Mouse (Mus musculus): ENCODE data around the gene Rnf144b. TPM values are rescaled to one million over a fixed set of nuclear protein-coding genes. Genes with fewer than 3 reads are reported as not detected.

Gene Rnf144b
- polyA plus RNA-seq, 1 experiment from 2014 or later = 1.1 TPM

- no peak overlapping the region for H3K4me3 ChIP-seq (ENCODE audit: low read depth, low read length)
- H3K4me2 ChIP-seq = no peak overlapping the region
- DNase-seq (ENCODE audit: low spot score, missing footprints) (no peak), ATAC-seq (ENCODE audit: low FRiP score) (no peak)
- no peaks in the 10 kb centered on the region for H3K27me3 ChIP-seq (ENCODE audit: control insufficient read depth, insufficient read depth, low read length)
- no peak overlapping the region for H3K27ac ChIP-seq (ENCODE audit: low read depth, low read length)
- H3K9ac ChIP-seq (ENCODE audit: low read length) = no peak overlapping the region
- no peaks in the 10 kb centered on the region for H3K4me1 ChIP-seq (ENCODE audit: control insufficient read depth, insufficient read depth, low read length)
- H3K36me3 ChIP-seq (ENCODE audit: control insufficient read depth, insufficient read depth, low read length) = no peaks in the 10 kb centered on the region
- WGBS = 88% methylated on average over 5 of the region's 5 CpGs
- H3K9me3 ChIP-seq (ENCODE audit: control insufficient read depth, low read length) = no peaks in the 10 kb centered on the region
These were observed 59.9 kb downstream of the Rnf144b start for GRCm38 (mm10) chr13:47182366-47182765.

- H3K4me2 ChIP-seq = no peak overlapping the region
- ATAC-seq (ENCODE audit: low FRiP score) (no peak), DNase-seq (ENCODE audit: low spot score, missing footprints) (no peak)
- H3K27ac ChIP-seq (ENCODE audit: low read depth, low read length) = no peak overlapping the region
- H3K9me3 ChIP-seq (ENCODE audit: control insufficient read depth, low read length) = no peaks in the 10 kb centered on the region
- H3K36me3 ChIP-seq (ENCODE audit: control insufficient read depth, insufficient read depth, low read length) = no peaks in the 10 kb centered on the region
- no peaks in the 10 kb centered on the region for H3K4me1 ChIP-seq (ENCODE audit: control insufficient read depth, insufficient read depth, low read length)
- H3K9ac ChIP-seq (ENCODE audit: low read length) = no peak overlapping the region
- no peaks in the 10 kb centered on the region for H3K27me3 ChIP-seq (ENCODE audit: control insufficient read depth, insufficient read depth, low read length)
- WGBS = 89% methylated on average over 9 of the region's 9 CpGs
- no peak overlapping the region for H3K4me3 ChIP-seq (ENCODE audit: low read depth, low read length)
These were observed 60.7 kb downstream of the Rnf144b start for GRCm38 (mm10) chr13:47183033-47183730.

GRCm38 (mm10) chr13:47183771-47184170 is 61.3 kb downstream of the Rnf144b start:
- DNase-seq (ENCODE audit: low spot score, missing footprints) (peak; percentile 59), ATAC-seq (ENCODE audit: low FRiP score) (no peak)
- H3K9me3 ChIP-seq (ENCODE audit: control insufficient read depth, low read length) = no peaks in the 10 kb centered on the region
- no peak overlapping the region for H3K4me3 ChIP-seq (ENCODE audit: low read depth, low read length)
- H3K4me1 ChIP-seq (ENCODE audit: control insufficient read depth, insufficient read depth, low read length) = 0 out of 2 replicates have a peak, but pooled peaks cover under 1% of the 10 kb centered on the region
- H3K27ac ChIP-seq (ENCODE audit: low read depth, low read length) = no peak overlapping the region
- no peaks in the 10 kb centered on the region for H3K27me3 ChIP-seq (ENCODE audit: control insufficient read depth, insufficient read depth, low read length)
- H3K4me2 ChIP-seq = no peak overlapping the region
- WGBS = 87% methylated on average over 9 of the region's 9 CpGs
- no peak overlapping the region for H3K9ac ChIP-seq (ENCODE audit: low read length)
- no peaks in the 10 kb centered on the region for H3K36me3 ChIP-seq (ENCODE audit: control insufficient read depth, insufficient read depth, low read length)

- Histone ChIP-seq H3K4me3 (ENCODE audit: low read depth, low read length) (no peak overlapping the region), H3K27me3 (ENCODE audit: control insufficient read depth, insufficient read depth, low read length) (no peaks in the 10 kb centered on the region), H3K36me3 (ENCODE audit: control insufficient read depth, insufficient read depth, low read length) (no peaks in the 10 kb centered on the region), H3K9me3 (ENCODE audit: control insufficient read depth, low read length) (no peaks in the 10 kb centered on the region), H3K27ac (ENCODE audit: low read depth, low read length) (no peak overlapping the region), H3K4me1 (ENCODE audit: control insufficient read depth, insufficient read depth, low read length) (0 out of 2 replicates have a peak, but pooled peaks cover 2% of the 10 kb centered on the region), H3K4me2 (no peak overlapping the region), H3K9ac (ENCODE audit: low read length) (no peak overlapping the region)
- 84% methylated on average over 4 of the region's 4 CpGs for WGBS
- DNase-seq (ENCODE audit: low spot score, missing footprints) = no peak
- ATAC-seq (ENCODE audit: low FRiP score) = no peak
These were observed 65.4 kb downstream of the Rnf144b start for GRCm38 (mm10) chr13:47187836-47188235.

GRCm38 (mm10) chr13:47189971-47190370 is 67.5 kb downstream of the Rnf144b start:
- H3K4me2 ChIP-seq = no peak overlapping the region
- no peak overlapping the region for H3K27ac ChIP-seq (ENCODE audit: low read depth, low read length)
- no peak overlapping the region for H3K4me3 ChIP-seq (ENCODE audit: low read depth, low read length)
- peaks cover 7% of the 10 kb centered on the region; the same call in 1 of the 2 replicates for H3K4me1 ChIP-seq (ENCODE audit: control insufficient read depth, insufficient read depth, low read length)
- H3K9me3 ChIP-seq (ENCODE audit: control insufficient read depth, low read length) = no peaks in the 10 kb centered on the region
- peaks cover 12% of the 10 kb centered on the region for H3K27me3 ChIP-seq (ENCODE audit: control insufficient read depth, insufficient read depth, low read length)
- DNase-seq (ENCODE audit: low spot score, missing footprints) (no peak), ATAC-seq (ENCODE audit: low FRiP score) (no peak)
- no peak overlapping the region for H3K9ac ChIP-seq (ENCODE audit: low read length)
- no peaks in the 10 kb centered on the region for H3K36me3 ChIP-seq (ENCODE audit: control insufficient read depth, insufficient read depth, low read length)
- WGBS = 90% methylated on average over 7 of the region's 7 CpGs

- no peak for DNase-seq (ENCODE audit: low spot score, missing footprints)
- no peak for ATAC-seq (ENCODE audit: low FRiP score)
- no peak overlapping the region for H3K4me3 ChIP-seq (ENCODE audit: low read depth, low read length)
- peaks cover 7% of the 10 kb centered on the region; the same call in 1 of the 2 replicates for H3K4me1 ChIP-seq (ENCODE audit: control insufficient read depth, insufficient read depth, low read length)
- H3K36me3 ChIP-seq (ENCODE audit: control insufficient read depth, insufficient read depth, low read length) = no peaks in the 10 kb centered on the region
- peaks cover 18% of the 10 kb centered on the region for H3K27me3 ChIP-seq (ENCODE audit: control insufficient read depth, insufficient read depth, low read length)
- 92% methylated on average over 2 of the region's 2 CpGs for WGBS
- no peak overlapping the region for H3K4me2 ChIP-seq
- no peak overlapping the region for H3K27ac ChIP-seq (ENCODE audit: low read depth, low read length)
- H3K9me3 ChIP-seq (ENCODE audit: control insufficient read depth, low read length) = no peaks in the 10 kb centered on the region
- H3K9ac ChIP-seq (ENCODE audit: low read length) = no peak overlapping the region
These were observed 69.7 kb downstream of the Rnf144b start for GRCm38 (mm10) chr13:47192200-47192599.

GRCm38 (mm10) chr13:47192771-47193170 is 70.3 kb downstream of the Rnf144b start:
- ATAC-seq (ENCODE audit: low FRiP score) = no peak
- no peaks in the 10 kb centered on the region for H3K36me3 ChIP-seq (ENCODE audit: control insufficient read depth, insufficient read depth, low read length)
- no peak for DNase-seq (ENCODE audit: low spot score, missing footprints)
- no peak overlapping the region for H3K27ac ChIP-seq (ENCODE audit: low read depth, low read length)
- H3K9ac ChIP-seq (ENCODE audit: low read length) = no peak overlapping the region
- H3K4me3 ChIP-seq (ENCODE audit: low read depth, low read length) = no peak overlapping the region
- no peaks in the 10 kb centered on the region for H3K9me3 ChIP-seq (ENCODE audit: control insufficient read depth, low read length)
- H3K4me2 ChIP-seq = no peak overlapping the region
- peaks cover 7% of the 10 kb centered on the region; the same call in 1 of the 2 replicates for H3K4me1 ChIP-seq (ENCODE audit: control insufficient read depth, insufficient read depth, low read length)
- peaks cover 18% of the 10 kb centered on the region for H3K27me3 ChIP-seq (ENCODE audit: control insufficient read depth, insufficient read depth, low read length)
- 68% methylated on average over 5 of the region's 5 CpGs for WGBS

GRCm38 (mm10) chr13:47193326-47194153 is 71.1 kb downstream of the Rnf144b start:
- ATAC-seq (ENCODE audit: low FRiP score) (0 out of 2 replicates have a peak, but pooled peaks have one; percentile 33), DNase-seq (ENCODE audit: low spot score, missing footprints) (peak; percentile 94)
- Histone ChIP-seq H3K27ac (ENCODE audit: low read depth, low read length) (no peak overlapping the region), H3K4me1 (ENCODE audit: control insufficient read depth, insufficient read depth, low read length) (peaks cover 7% of the 10 kb centered on the region; the same call in 1 of the 2 replicates), H3K9me3 (ENCODE audit: control insufficient read depth, low read length) (no peaks in the 10 kb centered on the region), H3K36me3 (ENCODE audit: control insufficient read depth, insufficient read depth, low read length) (no peaks in the 10 kb centered on the region), H3K27me3 (ENCODE audit: control insufficient read depth, insufficient read depth, low read length) (peaks cover 18% of the 10 kb centered on the region), H3K4me2 (peak overlapping the region; percentile 86), H3K9ac (ENCODE audit: low read length) (peak overlapping the region; percentile 67), H3K4me3 (ENCODE audit: low read depth, low read length) (peak overlapping the region; percentile 49)
- 9% methylated on average over 32 of the region's 32 CpGs for WGBS

GRCm38 (mm10) chr13:47194695-47195094 is 72.2 kb downstream of the Rnf144b start:
- peaks cover 18% of the 10 kb centered on the region for H3K27me3 ChIP-seq (ENCODE audit: control insufficient read depth, insufficient read depth, low read length)
- H3K4me3 ChIP-seq (ENCODE audit: low read depth, low read length) = no peak overlapping the region
- no peak overlapping the region for H3K27ac ChIP-seq (ENCODE audit: low read depth, low read length)
- DNase-seq (ENCODE audit: low spot score, missing footprints) (no peak), ATAC-seq (ENCODE audit: low FRiP score) (no peak)
- peak overlapping the region; percentile 4; the same call in 1 of the 2 replicates for H3K4me2 ChIP-seq
- no peaks in the 10 kb centered on the region for H3K36me3 ChIP-seq (ENCODE audit: control insufficient read depth, insufficient read depth, low read length)
- no peak overlapping the region for H3K9ac ChIP-seq (ENCODE audit: low read length)
- WGBS = 30% methylated on average over 11 of the region's 11 CpGs
- H3K4me1 ChIP-seq (ENCODE audit: control insufficient read depth, insufficient read depth, low read length) = peaks cover 5% of the 10 kb centered on the region; the same call in 1 of the 2 replicates
- no peaks in the 10 kb centered on the region for H3K9me3 ChIP-seq (ENCODE audit: control insufficient read depth, low read length)
